Mouse (Mus musculus): ENCODE results near the gene AB124611. TPM values are rescaled to one million over a fixed set of nuclear protein-coding genes. Genes with fewer than 3 reads are reported as not detected.
A peak's percentile ranks its signal among the peaks of the same experiment; 100 is the strongest.
"Not testable (repeated sequence)": the region's sequence is repeated elsewhere in the genome, so short reads cannot be mapped to it uniquely, and the experiment has no call there.

Gene AB124611
- total and polyA plus RNA-seq, 2 experiments from 2014 or later = 0.15 to 1.00 TPM

- WGBS = 62% methylated on average over 4 of the region's 4 CpGs
- DNase-seq (ENCODE audit: low spot score) (no peak), ATAC-seq (ENCODE audit: insufficient read depth, low read depth) (no peak)
- no peaks in the 10 kb centered on the region for H3K9me3 ChIP-seq (replicated peaks; ENCODE audit: control insufficient read depth, low read length)
- no peak overlapping the region for H3K4me2 ChIP-seq (ENCODE audit: low read depth, low read length)
- no peak overlapping the region for H3K9ac ChIP-seq (replicated peaks; ENCODE audit: low read depth, low read length)
- no peaks in the 10 kb centered on the region for H3K4me1 ChIP-seq (ENCODE audit: control insufficient read depth, insufficient read depth)
- H3K27me3 ChIP-seq (ENCODE audit: control insufficient read depth, insufficient read depth, low read length) = no peaks in the 10 kb centered on the region
- no peak for TF ChIP-seq EP300 (IDR thresholded peaks at IDR 0.05; ENCODE audit: low read depth)
- no peak for TF ChIP-seq CTCF (IDR thresholded peaks at IDR 0.05; ENCODE audit: low read depth)
- H3K27ac ChIP-seq (ENCODE audit: low read depth) = no peak overlapping the region
- H3K36me3 ChIP-seq (replicated peaks; ENCODE audit: control insufficient read depth, insufficient read depth, low read length) = no peaks in the 10 kb centered on the region
- H3K4me3 ChIP-seq (ENCODE audit: low read depth, low read length) = no peak overlapping the region
Observed at GRCm38 (mm10) chr9:21537009-21537408, 11.0 kb downstream of the AB124611 start.

- no peaks in the 10 kb centered on the region for H3K36me3 ChIP-seq (replicated peaks; ENCODE audit: control insufficient read depth, insufficient read depth, low read length)
- H3K9me3 ChIP-seq (replicated peaks; ENCODE audit: control insufficient read depth, low read length) = no peaks in the 10 kb centered on the region
- ATAC-seq (ENCODE audit: insufficient read depth, low read depth) (no peak), DNase-seq (ENCODE audit: low spot score) (no peak)
- TF ChIP-seq CTCF (IDR thresholded peaks at IDR 0.05; ENCODE audit: low read depth) = no peak
- TF ChIP-seq EP300 (IDR thresholded peaks at IDR 0.05; ENCODE audit: low read depth) = no peak
- H3K27me3 ChIP-seq (ENCODE audit: control insufficient read depth, insufficient read depth, low read length) = no peaks in the 10 kb centered on the region
- H3K4me3 ChIP-seq (ENCODE audit: low read depth, low read length) = no peak overlapping the region
- H3K9ac ChIP-seq (replicated peaks; ENCODE audit: low read depth, low read length) = no peak overlapping the region
- H3K4me1 ChIP-seq (ENCODE audit: control insufficient read depth, insufficient read depth) = no peaks in the 10 kb centered on the region
- H3K27ac ChIP-seq (ENCODE audit: low read depth) = no peak overlapping the region
- no peak overlapping the region for H3K4me2 ChIP-seq (ENCODE audit: low read depth, low read length)
- WGBS = 51% methylated on average over 7 of the region's 7 CpGs
Observed at GRCm38 (mm10) chr9:21539981-21540753, 14.2 kb downstream of the AB124611 start.

- not testable (repeated sequence) for ATAC-seq (ENCODE audit: insufficient read depth, low read depth); H3K9ac ChIP-seq (replicated peaks; ENCODE audit: low read depth, low read length); H3K36me3 ChIP-seq (replicated peaks; ENCODE audit: control insufficient read depth, insufficient read depth, low read length); H3K9me3 ChIP-seq (replicated peaks; ENCODE audit: control insufficient read depth, low read length); H3K27ac ChIP-seq (ENCODE audit: low read depth); H3K27me3 ChIP-seq (ENCODE audit: control insufficient read depth, insufficient read depth, low read length); H3K4me2 ChIP-seq (ENCODE audit: low read depth, low read length); H3K4me3 ChIP-seq (ENCODE audit: low read depth, low read length); H3K4me1 ChIP-seq (ENCODE audit: control insufficient read depth, insufficient read depth); DNase-seq (ENCODE audit: low spot score)
- WGBS = 84% methylated on average over 2 of the region's 2 CpGs
Observed at GRCm38 (mm10) chr9:21542001-21542400, 16.0 kb downstream of the AB124611 start.

GRCm38 (mm10) chr9:21545351-21545915 lies 19.5 kb downstream of the AB124611 start:
- ATAC-seq (ENCODE audit: insufficient read depth, low read depth) (peak; percentile 3; the same call in 1 of the 2 replicates), DNase-seq (ENCODE audit: low spot score) (peak; percentile 35)
- Histone ChIP-seq H3K27me3 (ENCODE audit: control insufficient read depth, insufficient read depth, low read length) (no peaks in the 10 kb centered on the region), H3K27ac (ENCODE audit: low read depth) (peak overlapping the region; percentile 99), H3K4me1 (ENCODE audit: control insufficient read depth, insufficient read depth) (peaks cover 7% of the 10 kb centered on the region), H3K9me3 (replicated peaks; ENCODE audit: control insufficient read depth, low read length) (no peaks in the 10 kb centered on the region), H3K9ac (replicated peaks; ENCODE audit: low read depth, low read length) (peak overlapping the region; percentile 37; the same call in 1 of the 2 replicates), H3K4me2 (ENCODE audit: low read depth, low read length) (peak overlapping the region; percentile 73), H3K4me3 (ENCODE audit: low read depth, low read length) (peak overlapping the region; percentile 84), H3K36me3 (replicated peaks; ENCODE audit: control insufficient read depth, insufficient read depth, low read length) (0 out of 2 replicates have a peak, but pooled peaks cover 5% of the 10 kb centered on the region)
- no peak for TF ChIP-seq CTCF (IDR thresholded peaks at IDR 0.05; ENCODE audit: low read depth)
- TF ChIP-seq EP300 (IDR thresholded peaks at IDR 0.05; ENCODE audit: low read depth) = no peak
- WGBS = 20% methylated on average over 9 of the region's 9 CpGs

GRCm38 (mm10) chr9:21545916-21546788 lies 20.2 kb downstream of the AB124611 start:
- Histone ChIP-seq H3K4me1 (ENCODE audit: control insufficient read depth, insufficient read depth) (peaks cover 7% of the 10 kb centered on the region), H3K9ac (replicated peaks; ENCODE audit: low read depth, low read length) (peak overlapping the region; percentile 37), H3K9me3 (replicated peaks; ENCODE audit: control insufficient read depth, low read length) (no peaks in the 10 kb centered on the region), H3K4me3 (ENCODE audit: low read depth, low read length) (peak overlapping the region; percentile 84), H3K4me2 (ENCODE audit: low read depth, low read length) (peak overlapping the region; percentile 73), H3K27me3 (ENCODE audit: control insufficient read depth, insufficient read depth, low read length) (no peaks in the 10 kb centered on the region), H3K36me3 (replicated peaks; ENCODE audit: control insufficient read depth, insufficient read depth, low read length) (0 out of 2 replicates have a peak, but pooled peaks cover 6% of the 10 kb centered on the region), H3K27ac (ENCODE audit: low read depth) (peak overlapping the region; percentile 99)
- TF ChIP-seq CTCF (IDR thresholded peaks at IDR 0.05; ENCODE audit: low read depth) = peak; percentile 55
- TF ChIP-seq EP300 (IDR thresholded peaks at IDR 0.05; ENCODE audit: low read depth) = peak; percentile 59; the same call in 1 of the 2 replicates
- DNase-seq (ENCODE audit: low spot score) (peak; percentile 97), ATAC-seq (ENCODE audit: insufficient read depth, low read depth) (peak; percentile 91)
- 1% methylated on average over 65 of the region's 67 CpGs for WGBS
